Mouse (Mus musculus): Measurements from ENCODE around the gene Arhgap25.
A peak's percentile ranks its signal among the peaks of the same experiment; 100 is the strongest.
"Not testable (repeated sequence)": the region's sequence is repeated elsewhere in the genome, so short reads cannot be mapped to it uniquely, and the experiment has no call there.

Gene Arhgap25

DNA sequence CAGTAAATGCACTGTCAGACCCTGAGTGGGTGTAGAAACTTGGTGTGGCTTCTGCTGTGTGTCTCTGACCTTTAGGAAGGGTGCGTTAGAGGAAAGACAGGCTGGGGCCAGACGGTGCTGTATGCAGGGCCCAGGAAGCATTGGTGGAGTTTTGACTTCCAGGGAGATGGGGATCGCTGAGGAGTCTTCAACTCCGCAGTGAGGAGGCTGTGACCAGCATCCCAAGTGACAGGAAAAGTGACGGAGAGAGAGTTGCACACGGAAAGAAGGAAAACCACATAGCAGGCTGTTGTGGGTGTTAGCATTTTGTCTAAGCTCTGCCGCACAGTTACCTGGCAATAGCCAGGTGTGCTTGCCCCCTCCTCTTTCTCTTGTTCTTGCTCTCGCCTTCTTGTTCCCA is 3.2 kb upstream of the Arhgap25 start:
- no peak for DNase-seq (ENCODE audit: extremely low spot score, low spot score)

GRCm38 (mm10) chr6:87535651-87536050 is 2.6 kb upstream of the Arhgap25 start:
- DNase-seq (ENCODE audit: extremely low spot score, low spot score), result no peak

GRCm38 (mm10) chr6:87534855-87535575 is 2.0 kb upstream of the Arhgap25 start:
- DNase-seq (ENCODE audit: extremely low spot score, low spot score), result no peak

GRCm38 (mm10) chr6:87531456-87532015 is 1.5 kb downstream of the Arhgap25 start:
- DNase-seq (ENCODE audit: extremely low spot score, low spot score), result no peak

- DNase-seq (ENCODE audit: extremely low spot score, low spot score), result no peak
Observed at GRCm38 (mm10) chr6:87530386-87530785, 2.7 kb downstream of the Arhgap25 start.

GRCm38 (mm10) chr6:87527846-87528557 is 5.1 kb downstream of the Arhgap25 start:
- no peak for DNase-seq (ENCODE audit: extremely low spot score, low spot score)

GRCm38 (mm10) chr6:87527366-87527765 is 5.7 kb downstream of the Arhgap25 start:
- no peak for DNase-seq (ENCODE audit: extremely low spot score, low spot score)

GRCm38 (mm10) chr6:87525126-87525525 is 7.9 kb downstream of the Arhgap25 start:
- no peak for DNase-seq (ENCODE audit: extremely low spot score, low spot score)

- DNase-seq (ENCODE audit: extremely low spot score, low spot score), result no peak
Observed at GRCm38 (mm10) chr6:87524281-87524680, 8.8 kb downstream of the Arhgap25 start.

DNA sequence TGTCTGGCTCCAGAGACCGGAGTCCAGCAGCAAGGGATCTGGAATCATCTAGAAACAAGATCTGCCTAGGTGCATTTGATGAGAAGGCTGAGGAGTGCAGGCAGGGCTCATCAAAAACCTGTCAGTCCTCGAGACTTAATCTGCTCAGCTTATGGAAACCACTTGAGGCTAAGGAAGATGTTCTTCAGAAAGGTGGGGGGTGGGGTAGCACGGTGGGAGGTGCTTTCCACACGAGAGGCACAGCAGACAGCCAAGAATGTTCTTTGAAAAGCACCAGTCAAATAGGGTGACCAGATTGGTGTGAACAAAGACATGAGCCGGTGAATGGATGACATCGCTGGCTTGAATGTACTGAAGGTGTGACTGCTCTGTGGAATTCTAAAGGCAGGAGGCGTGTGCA is 9.3 kb downstream of the Arhgap25 start:
- no peak for DNase-seq (ENCODE audit: extremely low spot score, low spot score)

DNA sequence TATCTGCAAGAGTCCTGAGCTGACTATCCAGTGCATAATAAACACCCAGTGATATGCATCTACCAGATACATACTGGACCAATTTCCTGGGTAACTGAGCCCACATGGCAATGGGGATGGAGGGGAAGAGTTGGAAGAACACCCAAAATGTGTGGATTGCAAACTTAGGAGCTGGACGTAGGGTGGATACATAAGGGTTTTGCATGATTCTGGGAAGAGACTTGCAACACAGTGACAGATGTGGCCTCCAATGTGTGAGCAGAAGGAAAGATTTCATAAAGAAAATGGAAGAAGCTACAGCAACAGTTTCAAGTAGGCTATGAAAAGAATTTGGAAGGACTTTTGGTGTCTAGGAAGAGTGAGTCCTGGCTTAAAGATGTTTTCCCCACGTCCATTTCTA is 10.0 kb downstream of the Arhgap25 start:
- no peak for DNase-seq (ENCODE audit: extremely low spot score, low spot score)

DNA sequence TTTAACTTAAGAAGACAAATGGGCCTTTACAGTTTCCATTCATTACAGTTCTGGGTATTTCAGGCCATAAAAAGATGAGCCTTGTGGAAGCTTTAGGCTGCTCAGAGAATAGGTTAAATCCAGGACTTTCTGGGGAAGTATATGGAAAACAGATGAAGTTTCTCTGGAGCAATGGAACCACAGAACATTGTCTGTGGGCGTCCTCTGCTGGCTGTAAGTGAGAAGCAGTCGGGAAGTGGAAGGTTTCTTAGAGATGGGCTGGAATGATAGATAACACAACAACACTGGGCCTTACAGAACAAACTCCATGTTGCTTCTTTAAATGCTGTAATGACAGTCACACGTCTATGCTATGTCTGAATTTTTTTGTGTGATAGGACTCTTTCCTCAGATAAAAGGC is 10.8 kb downstream of the Arhgap25 start:
- DNase-seq (ENCODE audit: extremely low spot score, low spot score), result no peak

- DNase-seq (ENCODE audit: extremely low spot score, low spot score), result not testable (repeated sequence)
Observed at GRCm38 (mm10) chr6:87521705-87522104, 11.4 kb downstream of the Arhgap25 start.

DNA sequence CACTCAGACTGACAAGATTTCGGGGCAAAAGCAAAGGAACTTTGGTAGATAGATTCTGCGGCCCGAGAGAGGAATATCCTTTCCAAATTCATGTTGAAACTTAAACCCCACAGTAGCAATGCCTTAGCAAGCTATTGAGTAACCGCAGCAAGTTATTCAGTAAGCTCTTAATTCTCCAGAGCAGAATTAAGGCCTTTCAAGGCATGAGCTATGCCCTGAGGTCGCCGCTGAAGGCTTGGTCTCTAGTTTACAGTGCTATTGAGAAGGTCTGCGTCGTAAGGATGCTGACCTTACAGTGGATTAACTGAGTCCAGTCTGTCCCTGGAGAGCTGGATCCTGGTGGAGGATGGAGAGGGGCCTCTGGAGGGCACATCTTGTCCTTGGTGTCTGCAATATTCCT is 12.5 kb downstream of the Arhgap25 start:
- DNase-seq (ENCODE audit: extremely low spot score, low spot score), result no peak

- no peak for DNase-seq (ENCODE audit: extremely low spot score, low spot score)
Observed at GRCm38 (mm10) chr6:87519809-87520208, 13.2 kb downstream of the Arhgap25 start.

DNA sequence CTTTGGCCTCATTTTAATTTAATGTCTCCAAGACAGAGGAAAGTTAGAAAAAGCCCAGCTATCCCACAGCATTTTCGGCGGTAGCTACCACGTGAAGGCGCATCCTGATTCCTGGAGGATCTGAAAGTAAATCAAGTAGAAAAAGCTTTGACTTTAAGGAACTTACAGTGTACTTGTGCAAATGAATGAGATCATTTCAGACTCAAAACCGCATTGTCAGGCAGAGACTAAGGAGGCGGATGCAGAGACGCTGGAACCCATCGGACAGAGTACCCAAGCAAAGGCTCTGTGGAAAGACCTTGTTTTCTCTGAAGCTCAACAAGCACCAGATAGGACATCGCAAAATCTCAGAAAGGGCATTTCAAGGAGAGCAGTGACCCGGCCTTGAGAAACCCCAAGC is 14.4 kb downstream of the Arhgap25 start:
- no peak for DNase-seq (ENCODE audit: extremely low spot score, low spot score)

GRCm38 (mm10) chr6:87517753-87518409 is 15.2 kb downstream of the Arhgap25 start:
- DNase-seq (ENCODE audit: extremely low spot score, low spot score), result no peak

DNA sequence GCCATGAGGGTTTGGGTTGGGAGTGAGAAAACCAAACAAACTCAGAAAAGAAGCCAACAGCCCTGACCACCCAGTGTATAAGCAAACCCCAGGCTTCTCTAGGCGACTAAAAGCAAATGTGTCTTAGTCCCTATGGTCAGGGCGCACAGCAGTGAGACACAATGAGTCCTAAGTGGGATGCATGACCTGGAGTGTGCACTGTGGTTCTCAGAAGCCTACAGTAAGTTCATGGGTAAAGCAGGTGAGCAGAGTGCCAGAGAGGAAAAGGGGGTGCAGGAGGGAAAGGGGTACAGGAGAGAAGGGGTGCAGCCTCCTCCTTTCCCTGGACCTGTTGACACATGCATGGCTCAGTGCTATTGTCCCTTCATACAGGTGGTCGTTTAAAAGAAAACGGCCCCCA is 18.7 kb downstream of the Arhgap25 start:
- no peak for DNase-seq (ENCODE audit: extremely low spot score, low spot score)

DNA sequence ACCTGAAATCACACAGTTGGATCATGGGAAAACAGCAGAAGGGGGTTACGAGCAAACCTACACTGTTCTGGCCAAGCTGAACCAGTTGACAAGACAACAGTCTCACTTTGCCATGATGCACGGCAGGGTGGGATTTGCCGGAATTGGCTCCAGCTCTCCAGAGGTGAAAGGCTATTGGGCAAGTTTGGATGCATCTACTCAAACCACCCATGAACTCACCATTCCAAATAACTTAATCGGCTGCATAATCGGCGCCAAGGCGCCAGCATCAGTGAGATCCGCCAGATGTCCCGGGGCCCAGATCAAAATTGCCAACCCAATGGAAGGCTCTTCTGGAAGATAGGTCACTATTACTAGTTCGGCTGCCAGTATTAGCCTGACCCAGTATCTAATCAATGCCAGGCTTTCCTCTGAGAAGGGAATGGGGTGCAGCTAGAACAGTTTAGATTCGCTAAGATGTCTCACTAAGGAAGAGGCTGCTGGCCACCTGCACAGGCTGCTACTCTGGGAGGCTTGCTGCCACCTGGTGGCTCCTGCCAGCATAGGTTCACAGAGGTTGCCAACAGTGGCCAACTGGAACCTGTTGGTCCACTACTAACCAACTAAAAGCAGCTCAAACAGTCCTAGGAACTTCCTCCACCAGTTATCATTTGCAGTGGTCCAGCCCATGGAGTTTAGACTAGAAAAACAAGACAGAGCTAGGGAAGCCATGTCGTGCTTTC is 19.9 kb downstream of the Arhgap25 start:
- DNase-seq (ENCODE audit: extremely low spot score, low spot score), result peak; percentile 54

- DNase-seq (ENCODE audit: extremely low spot score, low spot score), result no peak
Observed at GRCm38 (mm10) chr6:87510999-87511398, 22.1 kb downstream of the Arhgap25 start.

DNA sequence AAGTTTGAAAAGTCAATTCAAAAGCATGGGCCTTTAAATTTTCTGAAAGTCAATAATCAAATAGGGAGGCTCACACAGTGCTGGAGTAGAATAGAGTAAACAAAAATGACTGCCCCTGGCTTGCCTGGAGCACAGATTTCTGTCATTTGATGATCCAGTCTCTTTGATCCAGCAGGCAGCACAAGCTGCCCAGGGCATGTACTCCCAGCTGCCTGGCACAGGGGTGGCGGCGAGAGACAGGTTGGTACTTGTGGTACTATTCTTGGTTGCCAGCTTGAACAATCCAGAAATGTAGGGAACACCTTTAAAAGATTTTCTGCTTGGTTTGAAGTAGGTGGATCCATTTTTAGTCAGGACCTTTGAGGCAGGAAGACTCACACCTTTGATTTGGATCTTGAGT is 23.3 kb downstream of the Arhgap25 start:
- DNase-seq (ENCODE audit: extremely low spot score, low spot score), result no peak
